Mouse (Mus musculus): ENCODE results near the gene Helz.

Gene Helz

DNA sequence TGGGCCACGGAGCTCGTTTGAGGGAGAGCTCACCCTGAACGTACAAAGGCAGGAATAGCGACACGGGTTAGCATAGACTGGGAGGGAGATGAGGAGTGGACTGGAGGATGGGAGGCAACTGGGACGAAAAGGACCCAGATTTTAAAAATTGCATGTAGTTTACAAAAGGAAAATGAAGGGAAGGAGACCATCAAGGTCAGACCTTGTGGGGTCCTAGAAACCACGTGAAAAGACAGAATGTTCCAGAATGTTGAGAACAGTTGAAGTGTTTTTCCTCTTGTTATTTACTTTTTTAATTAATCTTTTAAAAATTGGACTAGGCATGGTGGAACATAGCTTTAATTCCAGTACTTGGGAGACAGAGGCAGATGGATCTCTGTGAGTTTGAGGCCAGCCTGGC is 173.3 kb downstream of the Helz start:
- no peak for DNase-seq (ENCODE audit: low read depth, low spot score)

GRCm38 (mm10) chr11:107724603-107725002 is 176.9 kb downstream of the Helz start:
- no peak for DNase-seq (ENCODE audit: low read depth, low spot score)

DNA sequence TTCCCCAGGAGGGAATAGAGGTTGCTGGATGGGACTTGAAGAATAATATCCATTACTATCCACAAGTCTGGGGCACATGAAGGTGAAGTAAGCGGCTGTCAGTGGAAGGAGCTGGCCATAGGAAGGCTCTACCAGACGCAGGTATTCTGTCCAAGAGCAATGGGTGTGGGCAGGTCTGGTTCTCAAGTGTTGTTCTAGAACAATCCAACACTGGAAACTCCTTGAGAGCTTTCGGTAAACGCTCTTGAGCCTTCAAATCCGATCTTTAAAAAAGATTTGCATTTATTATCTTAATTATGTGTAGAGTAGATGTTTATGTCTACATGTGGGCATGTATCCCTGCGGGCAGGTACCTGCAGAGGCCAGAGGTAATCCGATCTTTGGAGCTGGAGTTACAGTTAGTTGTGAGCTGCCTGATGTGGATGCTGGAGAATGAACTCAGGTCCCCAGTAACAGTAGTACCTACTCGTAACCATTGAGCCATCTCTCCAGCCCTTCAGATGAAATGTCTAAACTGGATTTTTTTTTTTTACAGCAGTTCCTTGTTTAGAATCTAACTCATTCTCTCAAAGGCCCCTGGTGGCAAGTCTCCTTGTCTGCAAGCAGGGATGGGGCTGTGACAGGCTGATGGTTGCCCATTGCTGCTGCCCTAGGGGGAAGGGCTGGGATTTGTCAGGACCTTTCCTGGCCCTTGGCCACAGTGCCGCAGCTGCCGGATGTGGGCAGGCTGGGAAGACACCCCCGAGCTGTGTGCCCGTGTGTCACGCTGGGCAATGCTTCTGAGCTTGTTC is 180.5 kb downstream of the Helz start:
- DNase-seq (ENCODE audit: low read depth, low spot score), result no peak

GRCm38 (mm10) chr11:107729141-107729540 is 181.4 kb downstream of the Helz start:
- DNase-seq (ENCODE audit: low read depth, low spot score), result no peak

DNA sequence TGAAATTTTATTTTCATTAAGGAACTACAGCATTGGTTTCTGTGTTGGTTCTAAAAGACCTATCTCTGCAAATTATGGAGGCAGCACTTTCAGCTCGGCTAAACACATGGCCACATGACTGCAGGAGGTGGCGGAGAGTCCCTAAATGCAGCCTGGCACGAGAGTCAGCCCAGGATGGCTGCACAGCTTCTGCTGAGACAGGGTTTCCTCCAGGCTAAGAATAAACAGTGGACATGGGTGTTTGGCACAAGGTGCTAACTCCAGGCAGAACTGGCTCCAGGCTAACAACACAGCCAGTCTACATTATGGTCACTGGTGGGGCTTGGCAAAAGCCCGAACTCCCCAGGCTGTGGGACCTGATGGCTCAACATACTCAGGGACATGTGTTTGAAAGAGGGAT is 183.2 kb downstream of the Helz start:
- no peak for DNase-seq (ENCODE audit: low read depth, low spot score)

DNA sequence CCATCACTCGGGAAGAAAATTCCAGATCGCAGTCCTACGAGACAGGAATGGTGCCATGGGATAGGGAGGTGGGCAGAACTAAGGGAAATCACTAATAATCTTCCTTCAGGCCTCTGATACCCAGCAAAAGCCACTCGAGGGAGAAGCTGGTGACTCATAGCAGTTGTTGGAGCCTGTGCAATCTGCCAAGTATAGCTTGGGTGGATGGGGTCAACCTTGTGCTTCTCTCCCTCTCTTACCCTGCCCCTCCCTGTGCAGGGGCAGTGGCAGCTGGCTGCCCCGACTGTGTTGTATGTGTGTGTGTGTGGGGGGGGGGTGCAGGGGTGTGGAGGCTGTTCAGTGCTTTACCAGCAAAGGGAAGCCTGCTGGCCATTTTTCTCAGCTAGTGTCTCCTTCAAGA is 183.8 kb downstream of the Helz start:
- no peak for DNase-seq (ENCODE audit: low read depth, low spot score)

DNA sequence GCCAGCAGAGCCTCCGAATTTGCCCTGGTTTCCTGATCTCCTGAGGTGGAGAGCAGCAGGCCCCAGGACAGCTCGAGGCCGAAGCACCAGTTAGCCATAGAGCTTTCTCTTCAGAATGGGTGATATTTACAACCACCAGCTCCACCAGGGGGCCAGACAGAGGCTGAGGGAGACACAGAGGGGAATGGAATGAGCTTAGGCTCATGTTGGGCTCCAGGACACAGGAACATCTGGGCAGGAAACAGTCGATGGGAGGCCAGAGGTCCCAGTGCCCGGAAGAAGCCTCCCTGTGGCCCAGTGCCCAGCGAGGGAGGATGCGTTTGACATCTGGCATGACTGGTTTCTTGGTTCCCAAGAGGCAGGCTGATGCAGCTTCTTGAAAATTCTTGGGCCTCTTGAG is 186.4 kb downstream of the Helz start:
- DNase-seq (ENCODE audit: low read depth, low spot score), result no peak

GRCm38 (mm10) chr11:107737886-107738285 is 190.2 kb downstream of the Helz start:
- DNase-seq (ENCODE audit: low read depth, low spot score), result no peak

DNA sequence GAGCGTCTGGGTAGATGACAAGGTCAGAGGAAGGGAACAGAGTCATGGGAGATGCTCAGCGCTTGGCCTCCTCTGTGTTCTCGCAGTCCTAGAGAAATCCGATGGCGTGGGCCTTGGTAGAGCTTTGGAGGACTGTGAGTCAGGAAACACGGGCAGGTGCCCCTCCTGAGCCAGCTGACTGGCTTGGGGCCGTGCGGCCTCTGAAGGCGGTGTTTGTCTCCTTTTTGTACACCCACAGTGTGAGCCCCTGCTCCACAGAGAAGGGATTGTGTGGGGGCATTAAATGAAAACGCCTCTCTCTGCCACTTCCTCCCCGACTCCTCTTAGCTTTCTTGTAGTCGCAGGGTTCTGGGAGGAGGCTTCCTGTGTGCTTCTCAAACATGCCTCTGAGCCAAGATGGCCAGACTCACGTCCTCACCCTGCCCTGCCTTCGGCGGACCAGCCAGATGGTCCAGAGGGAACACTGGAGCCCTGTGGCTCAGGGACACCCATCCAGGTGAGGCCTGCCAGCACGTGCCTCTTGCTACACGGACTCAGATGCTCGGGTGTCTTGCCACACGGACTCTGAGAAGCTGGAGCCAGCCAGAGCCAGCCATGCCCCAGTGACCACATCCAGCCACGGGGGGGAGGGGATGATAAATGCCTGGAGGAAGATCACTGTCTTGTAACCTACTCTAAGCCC is 190.8 kb downstream of the Helz start:
- DNase-seq (ENCODE audit: low read depth, low spot score), result no peak

- peak; percentile 44 for DNase-seq (ENCODE audit: low read depth, low spot score)
Measured at GRCm38 (mm10) chr11:107743100-107743499, 195.4 kb downstream of the Helz start.

Measured in ES-CJ7 (cell line).